Mouse (Mus musculus): ENCODE measurements around the gene Htra2. TPM values are rescaled to one million over a fixed set of nuclear protein-coding genes. Genes with fewer than 3 reads are reported as not detected.
A peak's percentile ranks its signal among the peaks of the same experiment; 100 is the strongest.

Gene Htra2
- polyA plus RNA-seq, 1 experiment from 2014 or later: 87.8 TPM

DNA sequence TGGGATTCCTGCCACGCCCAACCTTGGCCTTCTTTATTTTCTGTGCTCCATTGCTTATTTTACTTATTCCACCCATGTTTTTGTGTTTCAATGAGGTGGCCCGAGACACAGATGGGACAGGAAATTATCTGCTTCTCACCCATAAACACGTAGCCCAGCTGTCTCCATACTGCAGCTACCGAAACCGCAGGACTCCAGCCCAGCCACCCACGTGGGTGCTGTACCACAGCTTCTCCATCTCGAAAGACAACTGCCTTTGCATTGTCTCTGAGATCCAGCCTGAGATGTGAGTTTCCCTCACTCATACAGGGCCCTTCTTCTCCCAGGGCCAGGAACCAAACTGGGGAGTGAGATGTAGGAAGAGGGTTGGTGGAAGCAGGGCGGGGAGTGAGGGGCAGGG, 10.9 kb upstream of the Htra2 start:
- no peaks in the 10 kb centered on the region for H3K36me3 ChIP-seq (ENCODE audit: control insufficient read depth, insufficient read depth, low read length)
- H3K9ac ChIP-seq (ENCODE audit: low read depth, low read length): no peak overlapping the region
- no peaks in the 10 kb centered on the region; the same call in 1 of the 2 replicates for H3K4me1 ChIP-seq (ENCODE audit: control insufficient read depth, insufficient read depth, low read length)
- peaks cover 83% of the 10 kb centered on the region for H3K27me3 ChIP-seq (ENCODE audit: control insufficient read depth, insufficient read depth, low read depth, low read length)
- no peak overlapping the region for H3K4me3 ChIP-seq (ENCODE audit: low read depth, low read length)
- ATAC-seq: no peak
- 27% methylated on average over 8 of the region's 8 CpGs for WGBS
- no peak overlapping the region for H3K27ac ChIP-seq (ENCODE audit: low read length)
- H3K4me2 ChIP-seq (ENCODE audit: low read length): no peak overlapping the region
- no peaks in the 10 kb centered on the region for H3K9me3 ChIP-seq (replicated peaks; ENCODE audit: control insufficient read depth, low read length, poor library complexity, severe bottlenecking)

GRCm38 (mm10) chr6:83058725-83059124, 3.7 kb upstream of the Htra2 start:
- no peak overlapping the region for H3K9ac ChIP-seq (ENCODE audit: low read depth, low read length)
- no peak for ATAC-seq
- H3K4me1 ChIP-seq (ENCODE audit: control insufficient read depth, insufficient read depth, low read length): peaks cover 14% of the 10 kb centered on the region
- no peak overlapping the region for H3K27ac ChIP-seq (ENCODE audit: low read length)
- H3K36me3 ChIP-seq (ENCODE audit: control insufficient read depth, insufficient read depth, low read length): peaks cover 7% of the 10 kb centered on the region; the same call in 1 of the 2 replicates
- WGBS: 77% methylated on average over 2 of the region's 2 CpGs
- no peak overlapping the region for H3K4me3 ChIP-seq (ENCODE audit: low read depth, low read length)
- no peaks in the 10 kb centered on the region for H3K9me3 ChIP-seq (replicated peaks; ENCODE audit: control insufficient read depth, low read length, poor library complexity, severe bottlenecking)
- peaks cover 28% of the 10 kb centered on the region for H3K27me3 ChIP-seq (ENCODE audit: control insufficient read depth, insufficient read depth, low read depth, low read length)
- H3K4me2 ChIP-seq (ENCODE audit: low read length): no peak overlapping the region

GRCm38 (mm10) chr6:83057790-83058189, 2.7 kb upstream of the Htra2 start, which contains the start of gene Dqx1:
Dqx1 (plus strand) TSS chr6:83057844.
- Histone ChIP-seq H3K27me3 (ENCODE audit: control insufficient read depth, insufficient read depth, low read depth, low read length) (peaks cover 19% of the 10 kb centered on the region), H3K27ac (ENCODE audit: low read length) (no peak within 1 kb of the TSS), H3K4me1 (ENCODE audit: control insufficient read depth, insufficient read depth, low read length) (peaks cover 19% of the 10 kb centered on the region), H3K4me2 (ENCODE audit: low read length) (no peak within 1 kb of the TSS), H3K9me3 (replicated peaks; ENCODE audit: control insufficient read depth, low read length, poor library complexity, severe bottlenecking) (no peaks in the 10 kb centered on the region), H3K9ac (ENCODE audit: low read depth, low read length) (no peak within 1 kb of the TSS), H3K36me3 (ENCODE audit: control insufficient read depth, insufficient read depth, low read length) (peaks cover 7% of the 10 kb centered on the region; the same call in 1 of the 2 replicates), H3K4me3 (ENCODE audit: low read depth, low read length) (no peak within 1 kb of the TSS)
- ATAC-seq: no peak
- WGBS: 65% methylated on average over 3 of the region's 3 CpGs

DNA sequence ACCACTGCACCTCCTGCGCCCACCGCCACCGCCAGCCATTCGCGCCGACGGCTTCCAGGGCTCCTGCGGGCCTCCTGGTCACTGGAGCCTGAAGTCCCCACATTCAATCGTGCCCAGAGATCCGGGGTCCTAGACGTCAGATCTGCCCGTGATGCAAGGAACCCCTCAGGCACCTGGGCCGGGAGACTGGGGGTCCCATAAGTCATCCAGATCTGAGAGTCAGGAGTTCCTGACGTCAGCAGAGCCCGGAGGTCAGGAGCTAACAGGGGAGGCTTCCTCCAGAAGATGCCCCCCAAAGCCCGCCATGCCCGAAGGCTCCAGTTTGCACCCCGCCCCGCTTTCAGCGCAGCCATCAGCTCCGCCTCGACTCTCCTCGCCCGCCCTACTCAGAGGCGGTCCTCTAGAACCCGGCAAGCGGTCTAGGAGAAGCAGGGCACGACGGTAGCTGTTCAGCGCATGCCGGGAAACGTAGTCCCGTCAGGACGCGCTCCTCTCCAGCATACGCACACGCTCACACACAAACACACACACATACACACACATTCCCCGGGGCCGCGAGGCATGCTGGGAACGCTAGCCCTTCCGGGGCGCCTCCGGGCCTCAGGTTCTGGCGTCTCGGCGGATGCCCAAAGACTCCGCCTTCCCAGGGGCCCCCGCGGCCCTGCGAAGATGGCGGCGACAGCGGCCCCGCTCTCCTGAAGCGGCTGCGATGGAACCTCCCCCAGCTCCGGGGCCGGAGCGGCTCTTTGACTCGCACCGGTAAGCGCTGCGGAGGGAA, 810 bp downstream of the Htra2 start, which contains the start of gene Aup1:
Gene Aup1, plus strand, starts transcription at position 448 of the 778 bp plus-strand sequence.
- H3K27me3 ChIP-seq (ENCODE audit: control insufficient read depth, insufficient read depth, low read depth, low read length): no peaks in the 10 kb centered on the region
- ATAC-seq: peak; percentile 98

GRCm38 (mm10) chr6:83053136-83053960, 1.7 kb downstream of the Htra2 start:
- Histone ChIP-seq H3K9ac (ENCODE audit: low read depth, low read length) (peak overlapping the region; percentile 96), H3K9me3 (replicated peaks; ENCODE audit: control insufficient read depth, low read length, poor library complexity, severe bottlenecking) (no peaks in the 10 kb centered on the region), H3K36me3 (ENCODE audit: control insufficient read depth, insufficient read depth, low read length) (peaks cover 18% of the 10 kb centered on the region; the same call in 1 of the 2 replicates), H3K27me3 (ENCODE audit: control insufficient read depth, insufficient read depth, low read depth, low read length) (no peaks in the 10 kb centered on the region), H3K4me3 (ENCODE audit: low read depth, low read length) (peak overlapping the region; percentile 100), H3K27ac (ENCODE audit: low read length) (peak overlapping the region; percentile 87), H3K4me2 (ENCODE audit: low read length) (peak overlapping the region; percentile 83), H3K4me1 (ENCODE audit: control insufficient read depth, insufficient read depth, low read length) (peaks cover 24% of the 10 kb centered on the region)
- 3% methylated on average over 26 of the region's 26 CpGs for WGBS
- peak; percentile 10; the same call in 1 of the 2 replicates for ATAC-seq

More for the DNA sequence above, 810 bp downstream of the Htra2 start, which contains the start of gene Aup1:
- Histone ChIP-seq H3K9me3 (replicated peaks; ENCODE audit: control insufficient read depth, low read length, poor library complexity, severe bottlenecking) (no peaks in the 10 kb centered on the region), H3K4me1 (ENCODE audit: control insufficient read depth, insufficient read depth, low read length) (peaks cover 24% of the 10 kb centered on the region), H3K9ac (ENCODE audit: low read depth, low read length) (peak within 1 kb of the TSS; percentile 96), H3K36me3 (ENCODE audit: control insufficient read depth, insufficient read depth, low read length) (peaks cover 18% of the 10 kb centered on the region; the same call in 1 of the 2 replicates), H3K4me3 (ENCODE audit: low read depth, low read length) (peak within 1 kb of the TSS; percentile 100), H3K4me2 (ENCODE audit: low read length) (peak within 1 kb of the TSS; percentile 87), H3K27ac (ENCODE audit: low read length) (peak within 1 kb of the TSS; percentile 87)
- WGBS: under 1% methylated on average over 64 of the region's 64 CpGs

DNA sequence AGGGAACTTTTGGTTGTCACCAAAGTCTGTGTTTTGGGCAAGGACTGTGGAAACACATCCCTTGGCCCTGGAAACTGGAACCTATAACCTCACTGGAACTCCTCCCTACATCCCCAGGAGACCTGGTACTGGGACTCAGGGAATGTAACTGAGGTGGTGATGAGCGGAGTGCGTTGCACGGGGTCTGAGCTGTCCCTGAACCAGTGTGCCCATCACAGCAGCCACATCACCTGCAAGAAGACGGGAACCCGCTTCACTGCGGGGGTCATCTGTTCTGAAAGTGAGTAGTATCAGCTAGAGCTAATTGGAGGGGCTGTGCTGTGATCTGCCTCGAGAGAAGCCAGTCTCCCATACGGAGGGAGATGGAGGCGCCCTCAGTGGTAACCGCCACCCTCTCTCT, 5.7 kb downstream of the Htra2 start:
- Histone ChIP-seq H3K4me2 (ENCODE audit: low read length) (no peak overlapping the region), H3K9ac (ENCODE audit: low read depth, low read length) (no peak overlapping the region), H3K4me1 (ENCODE audit: control insufficient read depth, insufficient read depth, low read length) (peaks cover 11% of the 10 kb centered on the region), H3K27me3 (ENCODE audit: control insufficient read depth, insufficient read depth, low read depth, low read length) (no peaks in the 10 kb centered on the region), H3K4me3 (ENCODE audit: low read depth, low read length) (no peak overlapping the region), H3K9me3 (replicated peaks; ENCODE audit: control insufficient read depth, low read length, poor library complexity, severe bottlenecking) (no peaks in the 10 kb centered on the region), H3K27ac (ENCODE audit: low read length) (no peak overlapping the region), H3K36me3 (ENCODE audit: control insufficient read depth, insufficient read depth, low read length) (peaks cover 11% of the 10 kb centered on the region; the same call in 1 of the 2 replicates)
- 76% methylated on average over 10 of the region's 10 CpGs for WGBS
- no peak for ATAC-seq

DNA sequence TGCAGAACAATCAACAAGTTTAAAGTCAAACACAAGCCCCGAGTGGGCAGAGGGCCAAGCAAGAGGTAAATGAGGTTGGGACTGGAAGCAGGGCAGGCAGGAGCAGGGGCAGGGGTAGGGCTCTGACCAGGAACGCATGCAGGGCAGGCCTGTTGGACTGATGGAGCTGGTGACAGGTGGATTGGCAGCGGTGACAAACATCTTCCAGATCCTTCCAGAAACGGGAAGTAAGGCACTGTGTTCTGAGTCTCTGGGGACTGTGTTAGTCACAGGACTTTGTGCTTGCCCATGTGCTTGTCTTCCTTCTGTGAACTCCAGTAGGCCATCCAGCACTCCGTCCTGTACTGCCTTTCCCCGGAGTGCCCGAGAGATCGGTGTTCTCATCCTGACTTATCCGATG, 10.3 kb downstream of the Htra2 start:
- no peaks in the 10 kb centered on the region for H3K9me3 ChIP-seq (replicated peaks; ENCODE audit: control insufficient read depth, low read length, poor library complexity, severe bottlenecking)
- no peaks in the 10 kb centered on the region for H3K27me3 ChIP-seq (ENCODE audit: control insufficient read depth, insufficient read depth, low read depth, low read length)
- H3K9ac ChIP-seq (ENCODE audit: low read depth, low read length): no peak overlapping the region
- H3K4me3 ChIP-seq (ENCODE audit: low read depth, low read length): no peak overlapping the region
- ATAC-seq: no peak
- WGBS: 84% methylated on average over 9 of the region's 9 CpGs
- no peak overlapping the region for H3K4me2 ChIP-seq (ENCODE audit: low read length)
- H3K36me3 ChIP-seq (ENCODE audit: control insufficient read depth, insufficient read depth, low read length): no peaks in the 10 kb centered on the region
- H3K4me1 ChIP-seq (ENCODE audit: control insufficient read depth, insufficient read depth, low read length): no peaks in the 10 kb centered on the region
- H3K27ac ChIP-seq (ENCODE audit: low read length): no peak overlapping the region

DNA sequence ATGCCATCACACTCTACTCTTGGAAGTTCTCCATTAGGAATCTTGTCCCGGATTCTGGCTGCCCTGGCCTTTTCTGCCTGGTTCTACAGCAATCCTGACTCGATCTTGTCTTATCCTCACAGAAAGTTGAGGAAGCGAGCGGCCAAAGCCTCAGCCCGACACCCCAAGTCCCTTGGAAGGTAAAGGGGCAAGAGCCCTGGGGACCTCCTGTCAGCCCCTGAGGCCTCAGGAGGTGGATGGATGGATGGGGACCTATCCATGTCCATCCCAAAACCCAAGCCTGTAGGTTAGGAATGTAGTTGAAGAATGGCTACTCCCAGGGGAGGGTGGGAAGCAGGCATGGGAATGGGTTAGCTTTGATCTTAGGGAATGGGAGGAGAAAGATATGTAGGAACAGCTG, 11.1 kb downstream of the Htra2 start:
- H3K4me1 ChIP-seq (ENCODE audit: control insufficient read depth, insufficient read depth, low read length): no peaks in the 10 kb centered on the region
- 92% methylated on average over 5 of the region's 5 CpGs for WGBS
- H3K36me3 ChIP-seq (ENCODE audit: control insufficient read depth, insufficient read depth, low read length): no peaks in the 10 kb centered on the region
- no peak overlapping the region for H3K4me3 ChIP-seq (ENCODE audit: low read depth, low read length)
- H3K9me3 ChIP-seq (replicated peaks; ENCODE audit: control insufficient read depth, low read length, poor library complexity, severe bottlenecking): no peaks in the 10 kb centered on the region
- no peaks in the 10 kb centered on the region for H3K27me3 ChIP-seq (ENCODE audit: control insufficient read depth, insufficient read depth, low read depth, low read length)
- H3K27ac ChIP-seq (ENCODE audit: low read length): no peak overlapping the region
- H3K9ac ChIP-seq (ENCODE audit: low read depth, low read length): no peak overlapping the region
- ATAC-seq: no peak
- H3K4me2 ChIP-seq (ENCODE audit: low read length): no peak overlapping the region
